Mouse (Mus musculus) CD8-positive naive resting alpha-beta T cell, adult 2 months (primary cell): ENCODE data around the gene Pln.

Source experiments
- DNase-seq, 2 experiments: peaks; one replicate each; pipeline ENCODE4 v3.0.0; 2022; ENCODE audit warnings: low read depth in 2 of 2, low spot score in 2 of 2

Gene Pln

GRCm38 (mm10) chr10:53337162-53337923 is at the start of gene Pln:
Gene Pln (plus strand): TSS chr10:53337667.
- no peak for DNase-seq

GRCm38 (mm10) chr10:53305867-53306266 is 31.6 kb upstream of the Pln start:
- no peak for DNase-seq

- no peak for DNase-seq
Observed at GRCm38 (mm10) chr10:53306674-53307073, 30.8 kb upstream of the Pln start.

GRCm38 (mm10) chr10:53323367-53323766 is 14.1 kb upstream of the Pln start:
- DNase-seq: no peak

DNA sequence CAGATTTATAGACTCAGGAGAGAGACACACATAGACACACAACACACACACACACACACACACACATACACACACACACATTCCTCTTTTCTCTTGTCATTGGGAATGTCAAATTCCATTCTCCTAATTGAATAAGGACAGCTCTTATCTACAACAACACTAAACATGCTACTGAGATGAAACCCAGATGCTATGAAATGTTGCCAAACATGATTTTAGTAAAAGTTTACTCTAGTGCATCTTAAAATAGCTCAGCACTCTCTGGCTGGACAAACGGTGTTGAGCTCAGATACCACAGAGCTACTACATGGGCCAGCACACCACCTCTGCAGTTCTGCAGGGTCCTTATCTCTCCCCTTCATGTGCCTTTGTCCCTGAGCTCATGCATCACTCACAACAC is 12.8 kb upstream of the Pln start:
- no peak for DNase-seq

DNA sequence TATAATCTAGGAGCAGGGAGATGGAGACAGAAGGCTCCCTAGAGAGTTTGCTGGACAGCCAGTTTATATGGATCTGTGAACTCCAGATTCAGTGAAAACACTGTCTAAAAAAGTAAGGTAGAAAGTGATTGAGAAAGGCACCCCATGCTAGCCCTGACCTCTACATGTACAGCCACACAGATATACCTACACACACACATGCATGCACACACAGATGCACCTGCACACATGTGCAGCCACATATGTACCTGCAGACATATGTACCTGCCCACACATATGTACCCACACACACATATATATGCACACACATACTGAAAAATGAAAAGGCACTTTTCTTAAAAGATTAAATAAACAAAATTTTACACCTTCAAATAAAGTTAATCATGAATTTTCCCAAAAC is 11.1 kb upstream of the Pln start:
- DNase-seq: no peak

GRCm38 (mm10) chr10:53329257-53329656 is 8.2 kb upstream of the Pln start:
- DNase-seq: no peak

DNA sequence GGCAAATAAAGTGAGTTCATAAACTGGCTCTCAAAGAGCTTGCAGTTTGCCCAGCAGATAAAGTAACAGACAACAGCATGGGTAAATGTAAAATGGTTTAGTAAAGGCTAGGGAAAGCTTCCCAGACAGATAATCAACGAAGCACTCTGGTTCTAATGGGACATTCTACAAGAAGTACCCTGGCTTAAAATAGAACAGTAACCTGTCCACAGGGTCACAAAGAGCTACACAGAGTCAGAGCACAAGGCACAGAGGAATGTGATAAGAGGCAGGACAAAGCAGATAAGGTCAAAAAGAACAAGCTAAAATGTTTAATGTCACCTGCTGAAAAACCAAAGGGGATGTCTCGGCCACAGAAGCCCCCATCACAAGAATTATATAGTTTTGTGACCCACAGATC is 4.7 kb upstream of the Pln start:
- DNase-seq: no peak

DNA sequence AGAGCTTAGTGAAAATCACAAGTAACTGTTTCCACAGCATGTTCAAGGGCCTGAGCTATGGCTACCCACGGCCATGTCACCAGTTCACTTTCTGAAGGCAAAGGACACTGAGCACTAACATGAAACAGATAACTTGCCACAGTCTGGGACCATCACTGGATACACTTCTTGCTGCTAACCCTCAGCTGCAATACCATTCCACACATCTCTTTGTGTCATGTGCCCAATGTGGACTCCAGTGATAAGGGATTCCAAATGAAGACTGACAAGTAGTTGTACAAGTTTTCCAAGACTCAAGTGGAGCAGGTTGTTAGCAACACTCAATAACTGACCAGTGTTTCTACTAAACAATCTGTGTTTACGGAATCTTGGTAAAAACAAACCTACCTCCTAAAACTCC is 2.2 kb upstream of the Pln start:
- DNase-seq: no peak

DNA sequence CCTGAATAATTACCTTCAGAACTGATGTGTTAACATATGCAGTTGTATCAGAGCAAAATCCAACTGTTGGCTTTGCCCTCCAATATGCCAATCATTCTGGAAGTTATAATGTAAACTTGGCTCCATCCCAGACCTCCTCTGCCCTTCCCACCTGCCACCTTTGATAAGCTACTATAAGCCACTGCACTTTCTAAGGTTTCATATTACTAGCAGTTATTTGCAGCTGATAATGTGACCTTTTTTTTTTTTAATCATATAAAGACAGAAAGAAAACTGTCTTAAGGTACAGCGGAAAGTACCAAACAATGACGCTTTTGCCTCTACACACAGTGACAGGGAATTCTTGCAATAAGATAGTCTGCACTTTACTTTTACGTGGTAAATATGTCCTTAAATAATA is 1.5 kb upstream of the Pln start:
- DNase-seq: no peak

DNA sequence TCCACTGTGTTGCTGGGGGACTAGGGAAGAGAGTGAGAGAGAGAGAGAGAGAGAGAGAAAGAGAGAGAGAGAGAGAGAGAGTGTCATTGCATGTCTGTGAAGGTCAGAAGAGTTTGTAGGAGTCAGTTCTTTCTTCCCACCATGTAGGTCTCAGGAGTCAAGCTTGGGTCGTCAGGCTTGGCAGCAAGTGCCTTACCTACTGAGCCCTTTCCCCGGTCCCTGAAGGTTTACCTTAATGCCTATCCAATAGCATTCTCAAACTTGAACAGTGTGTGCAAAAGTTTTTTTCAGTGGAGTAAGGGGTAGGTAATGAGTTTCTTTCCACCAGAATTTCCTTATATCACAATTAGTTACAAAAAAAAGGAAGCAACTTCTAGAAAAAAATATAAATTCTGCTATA is 1.6 kb downstream of the Pln start:
- no peak for DNase-seq

DNA sequence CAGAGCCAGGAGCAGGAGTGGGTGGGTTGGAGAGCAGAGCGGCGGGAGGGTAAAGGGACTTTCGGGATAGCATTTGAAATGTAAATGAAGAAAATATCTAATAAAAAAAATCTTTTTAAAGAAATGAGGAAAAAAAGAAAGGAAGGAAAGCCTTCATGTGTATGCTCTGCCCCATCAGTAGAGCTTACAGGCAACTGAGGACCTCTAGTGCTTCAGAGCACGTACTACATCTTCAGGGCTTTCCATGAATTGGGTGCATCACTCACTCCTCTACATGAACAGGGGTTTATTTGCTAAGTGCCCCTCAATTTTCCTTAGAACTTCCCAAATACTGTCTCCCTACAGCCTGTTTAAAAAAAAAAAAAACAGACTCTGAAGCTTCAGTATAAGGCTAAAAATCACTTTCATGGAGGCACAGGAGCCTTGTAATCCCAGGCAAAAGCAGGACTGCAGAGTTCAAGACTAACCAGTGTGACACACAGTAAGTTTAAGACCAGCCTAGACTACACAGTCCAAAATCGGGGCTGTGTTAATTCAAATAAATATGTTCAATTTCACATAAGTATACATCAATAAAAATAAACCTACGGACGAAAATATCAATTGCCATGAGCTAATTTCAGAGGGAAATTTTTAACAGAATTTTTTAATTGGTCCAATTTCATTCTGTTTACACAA is 4.0 kb downstream of the Pln start:
- no peak for DNase-seq

- no peak for DNase-seq
Observed at GRCm38 (mm10) chr10:53342166-53342728, 4.8 kb downstream of the Pln start.

- no peak for DNase-seq
Observed at GRCm38 (mm10) chr10:53343384-53343783, 5.9 kb downstream of the Pln start.

- no peak for DNase-seq
Observed at GRCm38 (mm10) chr10:53343865-53344264, 6.4 kb downstream of the Pln start.

GRCm38 (mm10) chr10:53345508-53345907 is 8.0 kb downstream of the Pln start:
- DNase-seq: no peak

- peak; percentile 36 to 58 for DNase-seq
Observed at GRCm38 (mm10) chr10:53346506-53346905, 9.0 kb downstream of the Pln start.

DNA sequence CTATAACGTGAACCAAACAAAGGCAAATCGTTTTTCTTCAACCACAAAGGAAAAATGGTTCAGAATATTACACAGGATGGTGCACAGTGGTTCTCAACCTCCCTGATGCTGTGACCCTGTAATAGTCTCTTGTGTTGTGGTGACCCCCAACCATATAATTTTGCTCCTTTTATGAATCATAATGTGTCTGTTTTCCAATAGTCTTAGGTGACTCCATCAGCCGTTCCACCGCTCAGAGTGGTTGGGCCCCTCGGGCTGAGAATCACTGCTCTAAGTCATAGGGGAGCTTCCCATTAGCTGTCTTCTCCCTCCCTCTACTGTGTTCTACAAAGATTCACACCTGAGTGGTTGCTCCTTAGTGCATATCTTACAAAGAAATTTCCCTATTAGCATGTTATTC is 9.4 kb downstream of the Pln start:
- no peak for DNase-seq

DNA sequence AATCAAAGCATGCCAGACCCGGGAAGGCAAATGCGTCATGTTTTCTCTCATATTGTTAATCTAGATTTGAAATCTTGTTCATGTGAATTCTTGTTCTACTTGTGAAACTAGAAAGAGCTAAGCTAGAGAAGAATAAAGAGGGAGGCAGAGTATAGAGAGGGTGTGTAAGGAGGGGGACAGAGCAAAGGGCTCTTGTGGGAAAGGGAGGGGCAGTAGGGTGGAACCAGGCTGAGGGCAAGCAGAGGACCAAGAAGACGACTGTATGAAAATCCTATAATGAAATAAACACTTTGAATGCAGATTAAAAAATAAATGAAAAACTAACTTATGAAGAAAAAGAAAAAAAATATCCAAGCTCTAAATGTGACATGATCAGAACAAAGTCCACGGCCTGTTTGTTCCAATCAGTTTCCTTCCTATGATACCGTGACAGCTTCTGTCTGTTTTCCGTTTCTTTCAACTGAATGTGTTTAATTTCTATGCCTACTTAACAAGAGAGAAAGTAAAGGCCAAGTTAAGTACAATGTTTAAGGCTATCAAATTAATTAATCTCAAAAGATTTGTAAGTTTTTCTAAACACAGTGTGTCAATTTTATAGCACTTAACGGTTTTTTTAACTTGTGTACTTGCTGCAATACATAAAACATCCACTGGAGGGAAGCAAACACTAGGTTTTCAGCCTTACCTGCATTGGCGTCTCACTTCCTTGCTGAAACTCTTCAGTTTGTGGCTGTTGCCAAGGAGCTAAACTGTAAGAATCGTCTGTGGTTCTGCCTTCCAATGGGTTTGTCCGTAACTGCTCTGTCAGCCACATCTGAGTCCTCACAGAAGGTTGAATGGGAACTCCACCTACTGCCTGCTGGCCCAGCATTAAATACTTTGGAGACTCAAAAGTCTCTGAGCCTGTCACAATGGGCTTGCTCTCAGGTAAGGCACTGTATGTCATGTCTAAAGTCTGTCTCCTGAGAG is 10.6 kb downstream of the Pln start:
- DNase-seq: peak; percentile 64 to 68

GRCm38 (mm10) chr10:53349254-53349653 is 11.8 kb downstream of the Pln start:
- DNase-seq: no peak

DNA sequence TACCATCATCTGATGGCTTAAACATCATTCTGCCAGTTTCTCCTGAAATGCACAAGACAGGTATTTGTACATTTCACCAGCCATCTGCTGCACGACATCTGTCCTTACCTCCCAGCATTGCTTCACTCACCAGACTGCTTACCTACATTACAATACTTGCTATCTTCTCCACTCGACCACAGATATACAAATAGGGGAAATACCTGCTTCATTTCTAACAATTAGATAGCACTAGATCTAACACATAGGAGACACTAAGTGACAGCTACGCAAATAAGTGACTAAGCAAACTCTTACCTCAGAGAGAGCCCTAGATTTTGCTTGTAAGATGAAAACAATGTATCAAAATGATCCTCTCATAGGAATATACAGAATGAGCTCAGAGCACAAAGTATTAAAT is 16.2 kb downstream of the Pln start:
- DNase-seq: no peak
